Mouse (Mus musculus) small intestine, adult 2 months (tissue): Measurements from ENCODE around the gene Hc.

ENCODE experiments used
- CTCF ChIP-seq: fragments of 200-500 bp; IDR thresholded peaks from 2 replicates; pipeline ENCODE4 v1.5.1; 2012; ENCODE audit warnings: low read depth, mild to moderate bottlenecking, control low read depth, inconsistent platforms, low read length, moderate library complexity, mixed read lengths; ENCODE audit not compliant: insufficient replicate concordance, insufficient read length; ENCODE audit errors: extremely low read depth
- POLR2A ChIP-seq: fragments of 200-500 bp; IDR thresholded peaks from 2 replicates; pipeline ENCODE4 v1.6.1; 2012; ENCODE audit warnings: low read depth, mild to moderate bottlenecking, control low read depth, inconsistent platforms, low read length, moderate library complexity

DNA sequence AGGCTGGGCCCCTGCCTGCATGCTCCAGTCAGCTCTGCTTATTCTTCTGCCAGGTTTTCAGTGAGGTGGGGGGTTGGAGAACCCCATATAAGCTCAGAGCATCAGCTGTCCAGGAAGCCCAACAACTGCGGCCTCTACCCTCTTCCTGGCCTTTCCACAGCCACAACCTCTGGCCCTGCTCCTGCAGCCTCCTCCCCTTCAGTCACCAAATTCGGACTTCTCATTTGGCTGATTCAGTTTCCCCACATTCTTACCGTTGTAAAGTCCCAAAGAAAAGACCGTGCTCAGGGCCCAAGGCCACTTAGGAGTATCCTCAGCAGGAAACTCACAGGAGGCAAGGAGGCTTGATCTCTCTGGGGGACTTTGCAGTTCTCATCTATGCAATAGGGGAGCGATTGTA lies 104.3 kb downstream of the Hc start:
- TF ChIP-seq CTCF (no peak), POLR2A (no peak)
